Mouse (Mus musculus) heart, postnatal 0 days (tissue): ENCODE data around the gene Vmn1r50.
"Not testable (repeated sequence)": the region's sequence is repeated elsewhere in the genome, so short reads cannot be mapped to it uniquely, and the experiment has no call there.

Source experiments
- CTCF ChIP-seq: IDR thresholded peaks from 2 replicates; pipeline ENCODE4 v1.5.1; 2016; ENCODE audit warnings: antibody characterized with exemption, control low read depth, low read depth
- EP300 ChIP-seq: IDR thresholded peaks from 2 replicates; pipeline ENCODE4 v1.6.1; 2016; ENCODE audit warnings: antibody characterized with exemption, low read depth

DNA sequence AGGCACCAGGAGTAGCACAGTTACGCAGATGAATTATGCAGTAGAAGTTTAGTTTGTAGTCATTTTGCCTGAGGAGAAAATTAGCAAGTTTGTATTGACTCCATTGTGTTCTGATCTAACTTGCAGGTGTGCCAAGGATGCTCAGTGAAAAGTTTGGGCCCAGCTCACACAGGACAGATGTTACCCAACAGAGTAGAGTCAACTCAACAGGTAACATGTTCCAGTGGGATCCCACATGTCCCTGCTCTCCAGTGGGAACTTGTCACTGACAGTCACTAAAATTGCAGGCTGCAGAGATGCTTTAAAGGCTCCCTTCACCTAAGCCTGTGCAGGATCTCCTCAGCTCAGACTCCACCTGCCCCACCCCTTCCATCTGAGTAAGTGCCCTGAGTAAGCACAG is 21.1 kb downstream of the Vmn1r50 start, which contains the start of gene Vmn1r51:
- TF ChIP-seq CTCF, EP300: not testable (repeated sequence)
